Mouse (Mus musculus): ENCODE measurements around the gene Csnk1g1.

Csnk1g1 gene

DNA sequence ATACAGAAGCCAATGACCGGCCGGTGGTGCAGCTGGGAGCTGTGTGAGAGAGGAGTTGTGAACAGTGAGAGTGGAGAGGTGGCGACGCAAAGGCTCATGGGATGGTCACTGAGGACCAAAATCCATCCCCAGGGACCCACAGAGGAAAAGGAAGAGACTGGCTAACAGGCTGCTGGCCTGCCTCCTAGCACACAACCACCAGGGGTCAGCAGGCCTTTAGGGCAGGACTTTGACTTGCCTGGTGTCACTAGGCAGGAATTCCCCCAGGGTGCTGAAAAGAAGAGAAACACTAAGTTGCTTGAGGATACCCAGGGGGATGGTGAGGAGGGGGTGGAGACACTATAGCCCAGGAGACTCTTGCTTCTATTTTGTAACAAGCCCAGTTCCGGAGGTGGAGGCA is 158.8 kb downstream of the Csnk1g1 start:
- in situ Hi-C loops (cut with MboI, MseI): loop anchor here (5.0 kb wide), 1 partner anchor 55 kb away; no protein-coding TSS in a partner anchor

DNA sequence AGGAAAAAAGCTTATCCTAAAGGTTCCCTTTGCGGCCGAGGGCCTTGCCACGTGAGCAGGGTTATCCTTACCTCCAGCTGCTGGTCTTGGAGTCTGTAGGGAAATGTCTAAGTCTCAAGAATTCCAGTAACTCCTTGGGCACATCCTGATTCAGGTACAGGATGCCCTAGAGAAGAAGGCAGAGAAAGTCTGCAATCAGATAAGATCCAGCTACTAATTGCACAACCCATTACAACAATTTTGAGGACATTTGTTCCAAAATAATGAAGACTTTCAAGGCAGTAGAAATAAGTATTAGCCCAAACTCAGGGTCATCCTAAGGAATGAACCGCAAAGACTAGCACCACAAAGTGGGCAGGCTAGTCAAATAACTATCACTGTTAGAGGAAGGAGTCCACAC is 159.3 kb downstream of the Csnk1g1 start:
- in situ Hi-C loops (cut with MboI, MseI): loop anchor here (5.0 kb wide), 1 partner anchor 54 kb away; no protein-coding TSS in a partner anchor

DNA sequence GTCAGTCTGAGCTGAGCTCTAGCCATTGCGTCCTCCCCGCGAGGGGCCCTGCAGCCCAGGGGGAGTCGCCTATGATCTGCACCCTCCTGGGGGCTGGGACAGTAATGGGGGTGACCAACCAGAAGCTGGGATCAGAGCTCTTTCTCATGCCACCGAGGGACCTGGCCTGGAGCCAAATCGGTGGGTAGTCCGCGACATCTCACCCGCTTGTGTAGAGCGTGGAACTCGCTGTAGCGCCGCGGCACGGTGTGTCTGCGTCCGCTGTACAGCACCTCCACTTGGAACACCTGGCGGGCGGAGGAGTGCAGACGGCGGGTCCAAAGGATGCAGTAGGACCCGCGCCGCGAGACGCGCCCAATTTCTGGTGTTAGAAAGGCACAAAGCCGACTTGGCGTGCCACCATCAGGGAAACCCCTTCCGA is 160.3 kb downstream of the Csnk1g1 start:
- in situ Hi-C loops (cut with MboI, MseI): loop anchor here (5.0 kb wide), 1 partner anchor 53 kb away; no protein-coding TSS in a partner anchor

DNA sequence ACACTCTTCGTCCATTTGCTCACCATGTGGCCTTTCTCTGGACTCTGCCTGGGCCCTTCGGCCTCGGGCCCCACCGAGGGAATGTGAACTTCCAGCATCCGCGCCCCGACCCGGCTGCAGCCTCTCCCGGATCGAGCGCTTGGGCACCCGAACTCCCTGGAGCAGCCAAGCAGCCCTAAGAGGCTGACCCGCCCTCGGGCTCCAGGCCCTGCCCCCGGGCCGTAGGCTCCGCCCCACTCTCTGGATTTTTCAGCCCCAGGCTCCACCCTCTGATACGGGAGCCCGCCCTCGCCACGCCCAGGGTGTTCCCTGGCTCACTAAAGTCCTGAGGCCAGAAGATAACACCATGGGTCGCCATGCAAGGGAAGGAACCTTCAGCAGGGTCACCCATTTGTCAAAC is 160.9 kb downstream of the Csnk1g1 start, which contains the start of gene Snx22:
Gene Snx22, minus strand, starts transcription at position 137 of the 400 bp plus-strand sequence.
- in situ Hi-C loops (cut with MboI, MseI): loop anchor here (5.0 kb wide), 1 partner anchor 53 kb away; no protein-coding TSS in a partner anchor

DNA sequence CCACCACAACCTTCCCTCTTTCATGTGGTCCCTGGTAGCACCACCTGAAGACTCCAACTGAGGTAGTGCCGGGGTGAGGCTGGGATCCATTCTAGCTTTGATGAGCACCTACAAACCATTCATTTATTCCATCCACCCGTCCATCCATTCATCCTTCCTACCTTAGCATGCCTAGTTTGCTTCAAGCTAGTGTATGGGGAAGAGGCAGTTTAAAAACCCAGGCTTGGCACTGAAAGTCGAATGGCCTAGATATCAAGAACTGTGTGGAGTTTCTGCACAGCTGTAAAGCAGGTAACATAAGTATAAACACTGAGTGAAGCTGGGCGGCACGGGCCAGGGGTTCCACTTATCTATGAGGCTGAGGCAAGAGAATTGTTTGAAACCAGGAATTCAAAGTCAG is 161.4 kb downstream of the Csnk1g1 start:
- in situ Hi-C loops (cut with MboI, MseI): no loop called here

DNA sequence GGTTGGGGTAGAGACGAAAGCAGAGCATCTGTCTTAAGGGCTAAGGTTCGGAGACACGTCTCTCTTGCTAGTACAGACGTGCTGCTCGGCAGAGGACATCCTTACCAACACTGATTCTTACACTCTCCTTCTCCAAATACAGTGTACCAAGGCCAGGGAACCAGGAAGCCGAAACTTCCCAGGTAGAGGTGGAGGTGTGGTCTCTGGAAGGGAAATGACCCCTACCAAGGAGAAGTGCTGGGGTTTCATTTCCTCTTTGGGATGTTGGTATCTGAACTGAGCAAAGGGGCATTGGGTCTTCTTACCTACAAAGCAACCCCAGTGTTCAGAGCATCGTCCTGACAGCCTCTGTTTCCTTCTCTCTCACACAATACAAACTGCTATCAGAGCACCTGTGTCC is 164.0 kb downstream of the Csnk1g1 start:
- in situ Hi-C loops (cut with MboI, MseI): no loop called here

DNA sequence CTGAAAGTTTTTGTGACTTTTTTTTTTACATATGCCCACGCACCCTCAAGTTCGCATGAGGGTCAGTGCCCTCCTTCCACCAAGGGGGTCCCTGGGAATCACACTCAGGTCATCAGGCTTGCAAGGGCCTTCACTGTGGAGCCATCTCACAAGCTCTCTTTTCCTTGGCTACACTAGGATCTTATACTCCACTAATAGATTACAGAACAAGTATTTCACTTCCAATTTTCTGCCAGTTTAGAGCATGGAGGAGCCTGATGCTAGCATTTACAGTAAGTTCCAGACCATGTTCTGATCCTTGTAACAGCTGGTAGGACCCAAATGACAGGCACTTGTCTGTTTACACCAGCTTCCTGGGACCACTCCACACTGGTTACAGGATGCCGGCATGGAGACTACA is 169.3 kb downstream of the Csnk1g1 start:
- in situ Hi-C loops (cut with MboI, MseI): no loop called here

DNA sequence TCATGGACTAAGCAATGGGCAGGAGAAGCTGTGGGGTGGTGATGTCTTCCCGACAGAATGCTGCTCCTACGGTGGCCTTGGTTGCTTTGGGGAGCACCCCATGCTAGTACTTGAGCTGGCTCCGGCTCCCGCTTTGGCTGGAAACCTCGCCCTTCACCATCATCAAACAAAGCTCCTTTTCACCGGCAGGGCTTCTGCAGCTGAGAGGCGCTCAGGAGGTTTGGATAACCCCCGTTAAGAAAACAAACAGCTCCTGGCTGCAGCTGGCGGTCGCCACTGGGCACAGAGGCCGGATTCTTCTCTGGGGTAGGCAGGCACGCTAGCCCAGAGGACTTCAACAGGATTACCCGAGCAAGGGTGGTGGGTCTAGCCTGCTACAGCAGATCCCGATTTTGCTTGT is 169.8 kb downstream of the Csnk1g1 start:
- in situ Hi-C loops (cut with MboI, MseI): no loop called here

DNA sequence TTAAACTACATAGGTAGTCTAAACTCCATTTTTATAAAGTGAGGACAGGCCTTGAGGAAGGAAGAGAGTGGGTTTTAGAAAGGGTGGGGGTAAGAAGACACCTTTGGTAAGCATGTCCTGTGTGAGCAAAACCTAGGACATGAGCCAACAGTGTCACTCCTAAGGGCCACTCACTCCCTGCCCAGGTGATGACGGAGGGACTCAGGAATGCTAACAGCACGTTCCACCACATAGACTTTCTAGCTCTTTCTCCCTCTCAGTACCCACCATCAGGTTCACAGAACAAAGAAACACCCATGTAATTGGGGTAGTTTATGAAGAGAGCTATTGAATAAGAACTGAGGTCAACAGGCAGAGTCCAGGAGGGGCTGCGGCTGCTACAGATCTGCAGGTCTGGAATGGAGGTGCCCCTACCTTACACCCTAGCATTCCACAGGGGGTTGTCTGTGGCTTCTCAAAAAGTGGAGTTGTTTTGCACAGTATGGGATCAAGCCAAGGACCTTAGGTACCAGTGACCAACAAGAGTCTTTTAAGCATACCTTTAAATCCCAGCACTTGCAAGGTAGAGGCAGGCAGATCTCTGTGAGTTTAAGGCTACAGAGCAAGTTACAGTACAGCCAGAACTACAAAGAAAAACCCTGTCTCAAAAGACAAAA is 172.2 kb downstream of the Csnk1g1 start:
- in situ Hi-C loops (cut with MboI, MseI): no loop called here

DNA sequence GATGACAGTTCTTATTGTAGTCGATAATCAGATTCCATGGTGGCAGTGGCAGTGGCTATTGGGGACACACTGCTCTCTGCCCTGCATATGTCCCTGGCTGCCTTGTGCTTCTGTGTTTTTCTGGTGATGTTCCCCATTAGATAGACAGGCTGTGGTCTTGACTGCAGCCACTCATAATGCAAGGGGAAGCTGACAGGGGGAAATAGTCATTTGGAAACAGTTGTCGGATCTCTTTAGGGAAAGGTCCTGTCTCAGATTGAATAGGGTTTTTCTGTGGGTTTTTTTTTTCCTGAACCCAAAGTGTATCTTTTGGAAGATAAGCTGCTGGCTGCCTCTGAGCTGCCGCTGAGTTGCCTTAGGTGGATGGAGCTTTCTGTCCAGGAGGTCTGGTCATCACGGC is 173.3 kb downstream of the Csnk1g1 start:
- in situ Hi-C loops (cut with MboI, MseI): no loop called here

DNA sequence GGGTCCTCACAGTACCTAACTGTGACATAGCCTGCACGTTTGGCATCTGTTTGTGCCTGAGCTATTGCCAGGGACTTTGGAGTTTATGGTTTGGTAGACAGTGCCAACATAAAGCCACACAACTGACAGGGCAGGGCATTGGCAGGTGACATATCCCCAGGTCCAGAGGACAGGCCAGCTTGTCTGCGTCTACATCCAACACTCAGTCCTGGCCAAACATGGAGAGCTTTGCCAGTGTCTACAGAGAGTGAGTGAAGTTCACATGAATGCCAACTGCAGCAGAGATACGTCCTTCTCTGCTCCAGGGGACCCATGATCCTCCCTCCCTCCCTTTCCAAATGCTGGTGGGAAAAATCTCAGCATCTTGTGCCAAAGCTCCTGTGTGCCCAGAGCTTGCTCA is 175.4 kb downstream of the Csnk1g1 start:
- in situ Hi-C loops (cut with MboI, MseI): no loop called here

DNA sequence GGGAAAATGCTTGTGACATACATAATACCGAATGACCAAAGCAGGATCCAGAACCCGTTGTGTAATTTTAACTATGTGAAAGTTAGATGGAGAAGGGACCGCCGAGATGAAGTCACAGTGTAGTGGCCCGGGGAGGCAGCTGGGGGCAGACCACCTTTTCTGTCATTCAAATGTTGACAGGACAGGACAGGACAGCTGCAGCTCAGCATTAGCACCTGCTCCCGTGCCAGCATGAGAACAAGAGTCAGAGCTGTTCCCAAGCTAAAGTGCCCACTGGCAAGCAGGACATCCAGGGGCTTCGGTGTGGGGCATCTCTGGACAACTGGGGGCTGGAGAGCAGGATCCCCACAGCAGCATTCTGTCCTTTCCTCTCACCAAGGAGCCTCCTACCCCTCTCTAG is 178.3 kb downstream of the Csnk1g1 start:
- in situ Hi-C loops (cut with MboI, MseI): no loop called here

DNA sequence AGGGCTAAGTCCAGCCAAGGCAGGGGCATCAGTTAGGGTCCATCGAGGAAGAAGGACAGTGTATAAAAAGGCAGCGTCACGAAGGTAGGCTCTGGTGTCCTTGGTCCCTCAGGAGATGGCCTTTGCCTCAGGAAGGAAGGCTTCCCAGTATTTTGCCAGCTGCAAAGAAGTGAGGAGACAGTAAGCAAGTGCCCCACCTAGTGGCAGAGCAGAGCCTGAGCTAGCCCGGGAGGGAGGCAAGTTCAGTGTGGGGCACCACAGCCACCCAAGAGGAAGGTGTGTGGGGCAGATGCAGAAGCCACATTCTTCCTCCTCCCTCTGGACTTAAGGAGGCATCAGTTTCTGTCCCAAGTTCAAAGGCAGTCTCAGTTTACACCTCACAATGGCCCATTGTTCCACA is 179.7 kb downstream of the Csnk1g1 start:
- in situ Hi-C loops (cut with MboI, MseI): no loop called here

DNA sequence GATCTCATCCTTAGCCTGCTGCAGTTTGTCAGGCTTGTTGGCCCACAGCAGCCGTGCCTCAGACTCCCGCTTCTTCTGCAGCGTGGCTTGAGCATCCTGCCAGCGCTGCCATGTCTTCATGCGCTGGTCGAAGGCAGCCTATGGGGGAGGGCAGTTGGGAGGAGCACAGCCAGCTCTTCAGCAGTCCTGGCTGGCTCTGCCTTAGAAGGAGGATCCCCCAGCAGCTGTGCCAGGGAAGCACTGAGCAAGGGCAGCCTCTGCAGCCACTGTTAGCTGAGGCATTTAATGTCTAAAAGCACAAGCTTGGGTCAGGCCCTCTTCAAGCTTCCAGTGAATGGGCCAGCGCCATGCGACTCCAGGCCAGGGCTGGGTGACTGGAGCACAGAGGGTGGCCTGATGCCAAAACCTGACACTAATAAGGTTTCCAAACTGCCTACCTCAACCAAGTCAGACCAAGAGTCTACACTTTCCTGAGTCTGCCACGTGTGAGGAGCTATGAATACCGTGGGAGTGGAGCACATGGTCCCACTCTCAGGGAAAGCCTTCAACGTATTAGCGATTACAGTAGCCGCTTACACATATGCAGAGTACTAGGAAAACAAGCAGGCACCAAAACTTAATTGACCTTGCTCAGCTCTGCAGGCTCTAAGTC is 182.0 kb downstream of the Csnk1g1 start:
- in situ Hi-C loops (cut with MboI, MseI): no loop called here

DNA sequence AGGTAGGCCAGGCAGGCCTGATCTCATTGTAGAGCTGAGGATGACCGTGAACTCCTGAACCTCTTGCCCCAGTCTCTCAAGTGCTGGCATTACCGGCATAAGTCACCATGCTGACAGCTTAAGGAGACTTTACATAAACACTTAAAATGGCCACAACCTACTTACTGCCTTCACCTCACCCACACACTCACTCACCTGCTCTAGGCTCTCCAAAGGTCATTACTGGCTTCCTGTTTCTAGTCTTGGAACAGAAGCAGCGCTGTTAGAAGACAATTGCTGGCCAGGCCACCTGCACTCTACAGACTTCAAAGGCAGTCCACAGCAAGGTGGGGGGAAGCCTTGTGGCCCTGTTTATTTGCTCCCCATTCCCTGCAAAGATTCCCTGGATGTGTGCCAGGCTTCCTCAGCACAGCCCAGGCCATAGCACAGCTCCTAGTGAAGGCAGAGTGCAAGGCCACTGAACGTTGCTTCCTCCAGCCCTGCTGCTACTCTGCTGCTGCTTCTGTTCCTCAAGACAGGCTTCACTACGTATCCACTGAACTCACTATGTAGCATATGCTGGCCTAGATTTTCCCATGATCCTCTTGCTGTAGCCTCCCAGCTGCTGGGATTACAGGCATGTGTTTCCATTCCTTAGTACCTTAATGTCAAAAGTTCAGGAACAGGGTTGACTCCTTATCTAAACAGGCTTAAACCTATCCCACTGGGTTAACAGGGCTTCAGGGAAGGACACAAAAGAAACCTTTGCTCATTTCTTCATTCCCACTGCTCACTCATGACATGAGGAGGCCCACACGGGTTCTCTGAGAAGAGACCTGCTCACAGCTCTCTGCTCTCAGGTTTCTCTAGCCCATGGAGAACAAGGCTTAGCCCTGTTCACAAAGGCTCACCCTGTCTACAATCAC is 182.9 kb downstream of the Csnk1g1 start:
- in situ Hi-C loops (cut with MboI, MseI): no loop called here

DNA sequence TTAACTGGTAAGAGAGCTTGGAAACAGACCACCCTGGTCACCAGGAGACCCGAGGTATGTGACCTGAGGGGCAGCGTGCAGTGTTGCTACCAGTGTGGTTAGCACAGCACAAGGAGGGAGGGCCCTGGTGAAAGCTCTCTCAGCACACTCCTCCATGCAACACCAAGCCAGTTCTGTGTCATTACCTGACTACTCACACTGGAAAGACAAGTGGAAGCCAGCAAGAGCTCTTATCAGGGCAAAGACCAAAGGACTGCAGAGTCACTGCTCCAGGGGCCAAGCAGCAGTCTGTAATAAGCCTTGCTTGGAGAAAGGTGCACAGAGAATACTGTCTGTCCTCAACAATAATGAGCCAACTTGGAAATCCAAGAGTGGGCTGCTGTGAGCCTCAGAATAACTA is 183.9 kb downstream of the Csnk1g1 start:
- in situ Hi-C loops (cut with MboI, MseI): no loop called here

Measured in T-helper 2 cell (primary cell).